Mouse (Mus musculus) liver, embryonic 14.5 days (tissue): ENCODE measurements around the gene Rpl7a. TPM values are rescaled to one million over a fixed set of nuclear protein-coding genes. Genes with fewer than 3 reads are reported as not detected.
"Not testable (repeated sequence)": the region's sequence is repeated elsewhere in the genome, so short reads cannot be mapped to it uniquely, and the experiment has no call there.

Experiments used
- ATAC-seq: fragments of 200-750 bp; cut with Nextera tagmentation; 2 replicates; pipeline ENCODE4 v1.8.0; 2017; ENCODE audit warnings: moderate number of reproducible peaks, mild to moderate bottlenecking, moderate library complexity; ENCODE audit not compliant: insufficient read depth
- DNase-seq, 3 experiments: peaks; one replicate each; pipeline ENCODE4 v3.0.0-alpha.2; 2012 to 2013; ENCODE audit warnings: low read depth in 3 of 3, low spot score in 3 of 3
- H3K27ac ChIP-seq: fragments of 300-500 bp; sonication (generic); 2 replicates; pipeline ENCODE4 v1.5.1; 2014; ENCODE audit warnings: moderate library complexity, mild to moderate bottlenecking, control low read depth, inconsistent platforms
- H3K27me3 ChIP-seq: fragments of 300-500 bp; sonication (generic); 2 replicates; pipeline ENCODE4 v1.6.1; 2014; ENCODE audit warnings: mild to moderate bottlenecking, low read length, moderate library complexity; ENCODE audit not compliant: control insufficient read depth, insufficient read depth
- H3K36me3 ChIP-seq: fragments of 300-500 bp; sonication (generic); replicated peaks from 2 replicates; pipeline ENCODE4 v1.6.1; 2014; ENCODE audit warnings: low read depth; ENCODE audit not compliant: control insufficient read depth, insufficient read depth
- H3K4me1 ChIP-seq, 2 experiments: fragments of 200-500 bp in 1 of 2; fragments of 300-500 bp in 1 of 2; sonication (generic) in 1 of 2; replicated peaks; 2 replicates each; pipeline ENCODE4 v1.6.1; 2012 to 2014; ENCODE audit warnings: antibody characterized with exemption in 1 of 2, inconsistent platforms in 1 of 2, low read length in 1 of 2; ENCODE audit not compliant: control insufficient read depth in 2 of 2, insufficient read depth in 2 of 2
- H3K4me2 ChIP-seq: fragments of 300-500 bp; sonication (generic); 2 replicates; pipeline ENCODE4 v1.6.1; 2014; ENCODE audit warnings: low read depth, mild to moderate bottlenecking, control low read depth, moderate library complexity
- H3K4me3 ChIP-seq, 2 experiments: fragments of 200-500 bp in 1 of 2; fragments of 300-500 bp in 1 of 2; sonication (generic) in 1 of 2; 2 replicates each; pipeline ENCODE4 v1.5.1; 2012 to 2014; ENCODE audit warnings: low read depth in 2 of 2, low read length in 2 of 2, mild to moderate bottlenecking in 2 of 2, control low read depth in 1 of 2, inconsistent platforms in 1 of 2, moderate library complexity in 1 of 2; ENCODE audit not compliant: insufficient read depth in 1 of 2
- H3K9ac ChIP-seq: fragments of 300-500 bp; sonication (generic); replicated peaks from 2 replicates; pipeline ENCODE4 v1.6.1; 2014; ENCODE audit warnings: mild to moderate bottlenecking, control low read depth, moderate library complexity
- H3K9me3 ChIP-seq: fragments of 300-500 bp; sonication (generic); 2 replicates; pipeline ENCODE4 v1.6.1; 2016; ENCODE audit warnings: low read length, mixed read lengths; ENCODE audit not compliant: control insufficient read depth
- CTCF ChIP-seq: IDR thresholded peaks from 2 replicates; pipeline ENCODE4 v1.5.1; 2016; ENCODE audit warnings: antibody characterized with exemption, low read depth, control low read depth
- EP300 ChIP-seq: IDR thresholded peaks from 2 replicates; pipeline ENCODE4 v1.6.1; 2016; ENCODE audit warnings: antibody characterized with exemption, low read depth
- WGBS: fragments of 180-500 bp; shearing (Covaris S2); extraction: QIAGEN DNeasy Blood & Tissue Kit; methylation state at CpG from one replicate; pipeline ENCODE4 v1.1.7; 2014; ENCODE audit not compliant: insufficient replicate concordance; 5-methylcytosine and 5-hydroxymethylcytosine counted together
- polyA plus RNA-seq, 2 experiments: library from polyadenylated mRNA; depleted of rRNA in 1 of 2; stranded (reverse) in 1 of 2; unstranded in 1 of 2; fragments of >200 nt; fragmentation: Nextera tagmentation in 1 of 2; extraction: Ambion mirVana in 1 of 2; gene quantifications; 2 replicates each; pipeline versions ENCODE4 v1.2.1 to v1.2.3; 2012 to 2014

Rpl7a gene
- polyA plus RNA-seq (2012; rRNA removed) (909 and 1,309 TPM in 2 replicates), polyA plus RNA-seq (2014; fragmentation: Nextera tagmentation; extraction: Ambion mirVana) (501 and 504 TPM in 2 replicates)

- Histone ChIP-seq H3K27me3 (no peaks in the 10 kb centered on the region), H3K4me1 (peaks cover 12 to 20% of the 10 kb centered on the region in 2 experiments), H3K4me3 (peak within 1 kb of the TSS; percentile 92 to 96), H3K9ac (peak within 1 kb of the TSS; percentile 99), H3K9me3 (no peaks in the 10 kb centered on the region), H3K27ac (peak within 1 kb of the TSS; percentile 87), H3K4me2 (peak within 1 kb of the TSS; percentile 97), H3K36me3 (peaks cover 58% of the 10 kb centered on the region)
- peak; percentile 98 for DNase-seq
- TF ChIP-seq EP300 (peak; percentile 80), CTCF (0 out of 2 replicates have a peak, but pooled peaks have one; percentile 8)
- WGBS: 0% methylated on average over 71 of the region's 74 CpGs
- ATAC-seq: peak; percentile 93
Measured at GRCm38 (mm10) chr2:26910124-26910993, at the start of gene Rpl7a, which contains the start of gene Med22. Gene Rpl7a, plus strand, starts transcription at chr2:26910764. Gene Med22, minus strand, starts transcription at chr2:26910677.

GRCm38 (mm10) chr2:26862856-26863255 lies 47.7 kb upstream of the Rpl7a start:
- no peak for ATAC-seq
- no peak for DNase-seq
- no peaks in the 10 kb centered on the region for H3K27me3 ChIP-seq
- H3K27ac ChIP-seq: no peak overlapping the region
- TF ChIP-seq CTCF: no peak
- no peak for TF ChIP-seq EP300
- no peaks in the 10 kb centered on the region for H3K4me1 ChIP-seq
- no peaks in the 10 kb centered on the region for H3K9me3 ChIP-seq
- no peak overlapping the region for H3K9ac ChIP-seq
- H3K4me2 ChIP-seq: no peak overlapping the region
- no peak overlapping the region for H3K4me3 ChIP-seq
- WGBS: 48% methylated on average over 3 of the region's 3 CpGs
- H3K36me3 ChIP-seq: no peaks in the 10 kb centered on the region

- H3K4me2 ChIP-seq: no peak within 1 kb of the TSS
- H3K9me3 ChIP-seq: no peaks in the 10 kb centered on the region
- TF ChIP-seq CTCF (no peak), EP300 (no peak)
- 41% methylated on average over 3 of the region's 3 CpGs for WGBS
- DNase-seq: no peak
- ATAC-seq: no peak
- no peak within 1 kb of the TSS for H3K27ac ChIP-seq
- no peaks in the 10 kb centered on the region for H3K27me3 ChIP-seq
- no peak within 1 kb of the TSS for H3K9ac ChIP-seq
- H3K4me1 ChIP-seq: no peaks in the 10 kb centered on the region
- no peaks in the 10 kb centered on the region for H3K36me3 ChIP-seq
- no peak within 1 kb of the TSS for H3K4me3 ChIP-seq
Measured at GRCm38 (mm10) chr2:26864879-26865278, 45.7 kb upstream of the Rpl7a start, which contains the start of gene Abo. Gene Abo, minus strand, starts transcription at chr2:26864979.

- no peak overlapping the region for H3K9ac ChIP-seq
- H3K9me3 ChIP-seq: no peaks in the 10 kb centered on the region
- no peak for ATAC-seq
- H3K27ac ChIP-seq: no peak overlapping the region
- H3K36me3 ChIP-seq: no peaks in the 10 kb centered on the region
- H3K4me1 ChIP-seq: no peaks in the 10 kb centered on the region
- no peak for DNase-seq
- TF ChIP-seq CTCF: no peak
- no peak for TF ChIP-seq EP300
- H3K27me3 ChIP-seq: no peaks in the 10 kb centered on the region
- no peak overlapping the region for H3K4me3 ChIP-seq
- WGBS: 41% methylated on average over 6 of the region's 6 CpGs
- no peak overlapping the region for H3K4me2 ChIP-seq
Measured at GRCm38 (mm10) chr2:26870666-26871065, 39.9 kb upstream of the Rpl7a start.

GRCm38 (mm10) chr2:26878571-26878970 lies 32.0 kb upstream of the Rpl7a start:
- no peaks in the 10 kb centered on the region for H3K9me3 ChIP-seq
- no peak for DNase-seq
- no peak overlapping the region for H3K4me3 ChIP-seq
- H3K4me2 ChIP-seq: no peak overlapping the region
- H3K4me1 ChIP-seq: no peaks in the 10 kb centered on the region
- no peaks in the 10 kb centered on the region for H3K36me3 ChIP-seq
- H3K27me3 ChIP-seq: no peaks in the 10 kb centered on the region
- H3K9ac ChIP-seq: no peak overlapping the region
- no peak for ATAC-seq
- no peak for TF ChIP-seq EP300
- TF ChIP-seq CTCF: no peak
- no peak overlapping the region for H3K27ac ChIP-seq

- H3K27me3 ChIP-seq, H3K9me3 ChIP-seq, H3K27ac ChIP-seq, H3K4me1 ChIP-seq, DNase-seq, H3K36me3 ChIP-seq, H3K9ac ChIP-seq, H3K4me2 ChIP-seq, ATAC-seq, H3K4me3 ChIP-seq: not testable (repeated sequence)
- WGBS: 72% methylated on average over 2 of the region's 2 CpGs
Measured at GRCm38 (mm10) chr2:26885541-26885940, 25.0 kb upstream of the Rpl7a start.

- WGBS: 61% methylated on average over 4 of the region's 4 CpGs
- DNase-seq, H3K36me3 ChIP-seq, H3K4me2 ChIP-seq, H3K9me3 ChIP-seq, H3K9ac ChIP-seq, H3K27me3 ChIP-seq, ATAC-seq, H3K4me3 ChIP-seq, H3K4me1 ChIP-seq, H3K27ac ChIP-seq: not testable (repeated sequence)
Measured at GRCm38 (mm10) chr2:26886170-26886569, 24.4 kb upstream of the Rpl7a start.
